Mouse (Mus musculus) liver, postnatal 0 days (tissue): ENCODE measurements at regions not wholly inside any gene's neighbourhood (a gene's known extent, or its start where the extent isn't known, plus 50 kb on each side); places are given as distances from the start of the nearest gene placed in this dataset.

Source experiments
- CTCF ChIP-seq: sonication (generic); IDR thresholded peaks from 2 replicates; pipeline ENCODE4 v1.5.1; 2016; ENCODE audit warnings: antibody characterized with exemption, low read depth
- EP300 ChIP-seq: IDR thresholded peaks from 2 replicates; pipeline ENCODE4 v1.6.1; 2016; ENCODE audit warnings: antibody characterized with exemption, low read depth, mild to moderate bottlenecking

GRCm38 (mm10) chr15:36938511-36939150 lies 68.9 kb downstream of the Zfp706 start:
- TF ChIP-seq CTCF (no peak), EP300 (no peak)
